Mouse (Mus musculus) cerebellum, adult 18-20 months (tissue): ENCODE results near the gene Tmprss6.

ENCODE experiments used
- DNase-seq, 2 experiments: peaks; one replicate each; pipeline ENCODE4 v3.0.0; 2021

Tmprss6 gene

GRCm38 (mm10) chr15:78481448-78482000 is 13.1 kb upstream of the Tmprss6 start:
- peak; percentile 45 to 53 for DNase-seq

DNA sequence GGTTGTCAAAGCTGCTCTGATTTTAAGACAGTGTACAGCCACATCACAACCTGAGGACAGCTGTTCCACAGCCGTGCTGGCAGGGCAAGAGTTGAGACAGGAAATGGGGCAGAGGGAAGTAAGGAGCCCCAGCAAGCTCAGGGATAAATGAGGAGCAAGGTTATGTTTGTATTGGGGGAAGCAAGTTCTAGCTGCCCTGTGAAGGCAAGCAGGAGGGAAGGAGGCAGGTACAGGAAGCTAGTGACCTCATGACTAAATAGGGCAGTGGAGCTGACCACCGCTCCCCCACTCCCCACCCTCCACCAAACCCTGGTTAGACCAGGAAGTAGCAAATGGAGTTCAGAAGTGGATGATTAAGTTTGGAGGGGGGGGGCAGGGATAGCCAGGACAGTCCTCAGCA is 12.6 kb upstream of the Tmprss6 start:
- no peak for DNase-seq

GRCm38 (mm10) chr15:78480111-78480510 is 11.7 kb upstream of the Tmprss6 start:
- DNase-seq: no peak

- no peak for DNase-seq
Observed at GRCm38 (mm10) chr15:78479470-78479869, 11.0 kb upstream of the Tmprss6 start.

- no peak for DNase-seq
Observed at GRCm38 (mm10) chr15:78478073-78478472, 9.6 kb upstream of the Tmprss6 start.

DNA sequence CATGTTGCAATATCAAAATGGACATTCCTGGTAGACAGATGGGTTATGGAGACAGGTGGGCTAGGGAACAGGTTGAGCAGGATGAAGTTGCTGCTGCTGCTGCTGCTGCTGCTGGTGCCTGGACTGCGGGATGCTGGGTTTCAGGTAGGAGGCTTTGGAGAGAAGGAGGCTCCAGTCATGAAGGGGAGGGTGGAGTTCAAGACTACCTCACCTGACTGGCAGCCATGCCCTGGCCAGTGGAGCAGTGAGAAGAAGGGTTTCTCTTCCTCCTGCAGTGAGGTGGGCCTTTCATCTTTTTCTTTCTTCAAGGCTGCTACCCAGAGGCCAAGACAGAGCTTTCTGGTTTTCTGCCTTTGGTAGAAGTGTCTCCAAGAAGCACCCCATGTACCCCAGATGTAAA is 8.4 kb upstream of the Tmprss6 start:
- no peak for DNase-seq

GRCm38 (mm10) chr15:78475604-78476031 is 7.2 kb upstream of the Tmprss6 start:
- peak; percentile 36 to 49 for DNase-seq

DNA sequence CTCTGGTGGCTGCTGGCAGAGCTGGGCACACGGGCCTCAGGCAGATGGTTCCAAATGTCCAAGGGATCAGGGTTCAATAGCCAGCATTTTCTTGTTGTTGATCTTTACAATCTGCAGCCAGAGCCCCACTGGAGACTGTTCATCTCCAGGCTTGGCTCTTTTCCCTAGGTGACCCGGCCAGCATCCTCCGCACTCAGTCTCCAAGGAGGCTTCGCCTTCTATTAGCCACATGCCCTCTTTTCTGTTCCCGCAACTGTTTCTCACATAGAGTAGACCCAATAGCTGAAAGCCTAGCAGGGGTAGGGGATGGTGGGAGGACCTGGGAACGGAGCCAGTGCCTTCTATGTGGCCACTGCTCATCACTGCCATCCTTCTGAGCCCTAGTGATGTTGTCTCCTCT is 5.0 kb upstream of the Tmprss6 start:
- peak; percentile 44 to 47 for DNase-seq

- DNase-seq: no peak
Observed at GRCm38 (mm10) chr15:78471902-78472301, 3.5 kb upstream of the Tmprss6 start.

DNA sequence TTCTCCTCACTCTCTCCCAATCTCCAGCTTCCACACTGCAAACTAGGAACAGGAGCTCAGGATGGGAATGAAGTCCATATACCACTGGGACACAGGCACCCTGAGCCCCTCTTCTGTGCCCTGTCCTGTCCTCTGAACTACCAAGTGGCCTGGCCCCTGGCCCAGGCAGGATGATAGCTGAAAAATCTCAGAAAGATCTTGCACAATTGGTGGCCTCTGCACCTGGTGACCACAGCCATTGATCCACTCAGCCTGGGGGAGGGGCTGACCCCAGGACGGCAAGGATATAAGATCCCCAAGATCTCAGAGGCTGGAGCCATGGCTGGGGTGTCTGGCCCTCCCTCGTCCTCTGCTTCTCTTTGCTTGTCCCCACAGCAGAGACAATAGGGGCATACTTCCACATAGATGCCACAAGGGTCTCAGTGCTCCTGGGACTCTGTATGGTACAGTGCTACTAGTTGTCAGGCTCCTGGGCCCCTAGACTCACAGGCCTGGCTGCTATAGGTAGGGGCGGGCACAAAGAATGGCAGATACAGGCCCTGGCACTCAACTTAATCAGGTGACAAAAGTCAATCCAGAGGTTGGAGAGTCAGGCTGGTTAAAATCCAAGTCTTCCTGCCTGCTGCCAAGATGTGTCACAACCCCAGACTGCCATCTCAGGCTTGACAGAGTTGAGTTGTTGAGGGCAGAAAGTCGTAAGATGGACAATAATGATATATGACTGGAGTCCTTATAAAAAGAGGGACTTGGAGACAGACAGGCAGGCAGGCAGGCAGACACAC is 2.3 kb upstream of the Tmprss6 start:
- no peak for DNase-seq

DNA sequence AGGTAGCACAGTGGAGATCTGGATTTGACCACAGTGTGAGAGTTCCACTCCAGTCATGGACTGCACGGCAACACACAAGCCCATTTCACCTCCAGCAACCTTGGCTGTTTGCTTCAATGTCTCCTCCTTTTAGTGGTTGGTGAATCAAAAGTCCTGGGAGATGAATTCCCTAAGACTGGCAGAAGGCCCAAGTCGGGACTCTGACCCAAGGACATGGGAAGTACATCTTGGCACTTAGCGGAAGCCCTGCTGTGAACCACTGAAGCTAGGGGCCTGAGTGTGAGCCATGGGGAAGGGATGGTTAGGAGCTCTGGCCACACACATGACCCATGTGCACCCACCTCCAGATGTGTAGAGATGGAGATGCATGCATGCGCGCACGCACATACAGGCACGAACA is 864 bp downstream of the Tmprss6 start:
- no peak for DNase-seq

DNA sequence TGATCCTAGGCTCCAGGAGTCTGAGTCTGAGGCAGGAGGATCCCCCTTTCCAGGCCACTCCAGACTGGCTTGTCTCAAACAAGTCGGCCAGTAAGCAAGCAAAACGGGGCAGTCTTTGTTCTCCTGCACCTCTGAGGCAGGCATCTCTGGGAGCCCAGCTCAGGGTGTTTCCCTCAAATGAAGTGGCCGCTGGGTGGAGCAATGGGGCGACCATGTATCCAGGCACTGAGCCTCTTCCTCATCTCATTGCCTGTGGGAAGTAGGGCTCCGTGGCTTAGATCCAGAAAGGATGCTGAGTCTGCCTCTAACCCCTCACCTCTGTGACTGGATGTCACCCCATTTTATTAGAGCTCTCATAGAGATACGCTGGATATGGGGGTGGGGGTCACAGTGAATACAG is 1.6 kb downstream of the Tmprss6 start:
- DNase-seq: no peak

- DNase-seq: no peak
Observed at GRCm38 (mm10) chr15:78462981-78463380, 5.5 kb downstream of the Tmprss6 start.

GRCm38 (mm10) chr15:78457193-78457592 is 11.2 kb downstream of the Tmprss6 start:
- DNase-seq: no peak

DNA sequence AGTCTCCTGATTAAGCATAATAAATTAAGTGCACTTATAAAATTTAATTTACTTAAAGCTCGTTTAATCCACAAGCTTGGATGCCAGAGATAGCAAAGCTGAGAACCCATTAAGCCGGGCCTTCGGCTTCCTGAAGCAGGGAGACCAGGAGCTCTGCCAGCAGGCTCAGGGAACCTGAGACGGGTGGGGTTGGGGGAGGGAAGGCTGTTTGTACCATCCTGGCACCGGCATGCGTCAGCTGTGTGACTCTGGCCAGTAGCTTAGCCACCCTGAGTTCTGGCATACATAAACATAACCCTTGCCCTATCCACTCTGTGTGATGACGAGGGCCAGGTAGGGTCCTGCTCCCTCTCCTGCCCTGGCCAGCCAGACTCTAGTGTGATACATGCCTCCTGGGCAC is 12.4 kb downstream of the Tmprss6 start:
- DNase-seq: peak; percentile 37 to 51

DNA sequence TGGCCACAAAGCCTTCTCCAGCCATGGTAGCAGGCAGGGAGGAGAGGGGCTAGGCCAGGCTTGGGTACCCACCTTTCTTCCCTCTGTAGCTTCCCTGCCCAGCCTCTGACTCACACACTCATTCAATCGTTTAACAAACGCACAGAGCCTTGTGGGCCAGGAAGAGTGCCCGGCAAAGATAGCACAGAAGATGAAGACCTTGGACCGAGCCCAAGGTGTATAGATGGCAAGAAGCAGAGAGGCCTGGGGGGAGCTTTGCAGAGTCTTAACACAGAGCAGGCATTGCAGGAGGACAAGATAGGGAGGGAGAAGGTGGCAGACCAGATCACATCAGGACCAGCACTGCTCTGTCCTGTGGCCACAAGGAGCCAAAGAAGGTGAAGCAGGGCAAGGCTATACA is 13.3 kb downstream of the Tmprss6 start:
- DNase-seq: no peak

DNA sequence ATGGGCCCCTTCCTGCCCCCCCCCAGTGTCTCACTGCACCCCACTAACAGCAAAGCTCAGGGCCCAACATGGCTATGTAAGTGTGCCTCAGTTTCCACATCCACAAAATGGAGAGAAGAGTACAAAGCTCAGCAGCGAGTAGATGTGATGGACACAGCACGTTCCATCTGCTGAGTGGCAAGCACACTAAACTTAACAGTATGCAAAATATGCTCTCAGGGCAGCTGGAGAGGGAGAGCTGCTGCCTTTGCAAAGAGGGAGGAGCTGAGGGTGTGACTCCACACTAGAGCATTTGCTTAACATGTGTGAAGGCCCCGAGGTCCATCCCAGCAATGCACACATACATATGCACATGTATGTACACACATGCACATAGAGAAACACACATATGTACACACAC is 15.5 kb downstream of the Tmprss6 start:
- no peak for DNase-seq

DNA sequence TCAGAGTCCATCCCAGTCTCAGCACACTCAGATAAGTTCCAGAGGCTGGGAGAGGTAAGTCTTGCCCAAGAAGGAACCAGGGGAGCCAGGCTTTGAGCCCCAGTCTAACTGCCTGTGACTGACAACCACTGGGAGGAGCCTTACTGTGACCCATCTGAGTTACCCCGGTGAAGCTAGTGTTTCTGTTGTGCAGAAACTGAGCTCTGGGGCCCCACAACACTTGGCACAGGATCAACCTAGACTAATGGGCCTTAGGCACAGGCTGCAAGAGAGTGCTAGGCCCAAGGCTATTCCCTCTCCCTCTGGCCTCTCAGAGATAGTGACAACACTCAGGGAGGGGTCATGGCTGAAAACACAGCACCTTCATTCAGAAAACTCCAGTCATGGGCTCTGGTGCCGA is 17.2 kb downstream of the Tmprss6 start:
- no peak for DNase-seq

GRCm38 (mm10) chr15:78450419-78450768 is 18.0 kb downstream of the Tmprss6 start:
- DNase-seq: no peak

GRCm38 (mm10) chr15:78449694-78450418 is 18.6 kb downstream of the Tmprss6 start:
- DNase-seq: peak in 1 of 2 experiments; percentile 44

- no peak for DNase-seq
Observed at GRCm38 (mm10) chr15:78449131-78449530, 19.3 kb downstream of the Tmprss6 start.

- DNase-seq: peak; percentile 95 to 97
Observed at GRCm38 (mm10) chr15:78447746-78448535, 20.5 kb downstream of the Tmprss6 start.

DNA sequence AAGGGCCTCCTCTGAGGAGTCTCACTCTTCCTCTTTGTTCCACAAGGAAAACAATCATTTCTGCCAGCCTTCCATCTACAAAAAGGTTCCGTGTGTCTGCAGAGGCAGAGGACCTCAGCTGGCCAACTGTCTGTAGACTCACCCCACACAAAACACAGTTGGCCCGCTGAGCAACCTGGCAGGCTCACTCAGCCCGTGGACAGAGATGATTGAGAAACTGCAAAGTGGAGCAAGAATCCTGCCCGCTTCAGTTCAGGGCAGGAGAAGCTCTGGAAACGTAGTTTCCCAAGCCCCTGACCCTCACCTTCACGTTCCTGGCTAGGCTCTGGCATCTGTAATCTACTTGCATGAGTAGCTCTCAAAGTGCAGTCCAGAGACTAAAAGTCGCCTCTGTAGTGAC is 21.3 kb downstream of the Tmprss6 start:
- no peak for DNase-seq
